Mouse (Mus musculus) 416B (cell line): ENCODE measurements at regions not wholly inside any gene's neighbourhood (a gene's known extent, or its start where the extent isn't known, plus 50 kb on each side); places are given as distances from the start of the nearest gene placed in this dataset.
A peak's percentile ranks its signal among the peaks of the same experiment; 100 is the strongest.

ENCODE experiments used
- DNase-seq: peaks from one replicate; pipeline ENCODE4 v3.0.0; 2011; ENCODE audit warnings: low read depth

DNA sequence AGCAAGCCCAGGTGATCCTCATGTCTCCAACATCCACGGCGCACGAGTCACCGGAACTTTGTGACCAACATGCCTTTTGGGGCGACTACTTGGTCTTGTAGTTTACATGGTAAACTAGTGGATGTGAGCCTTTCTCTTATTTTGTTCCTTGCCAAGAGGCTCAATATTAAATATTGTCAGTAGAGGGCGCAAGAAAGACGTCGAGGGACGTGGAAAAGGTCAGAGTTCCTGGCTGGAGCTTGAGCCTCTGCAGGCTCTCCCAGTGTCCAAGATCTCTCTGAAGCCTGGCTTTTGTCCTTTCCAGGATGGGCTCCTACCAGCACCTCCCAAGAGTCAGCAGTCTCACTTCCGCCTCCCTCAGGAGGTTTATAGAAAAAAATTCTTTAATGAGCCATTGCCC, 458.8 kb downstream of the Tmem182 start:
- DNase-seq: peak; percentile 25

DNA sequence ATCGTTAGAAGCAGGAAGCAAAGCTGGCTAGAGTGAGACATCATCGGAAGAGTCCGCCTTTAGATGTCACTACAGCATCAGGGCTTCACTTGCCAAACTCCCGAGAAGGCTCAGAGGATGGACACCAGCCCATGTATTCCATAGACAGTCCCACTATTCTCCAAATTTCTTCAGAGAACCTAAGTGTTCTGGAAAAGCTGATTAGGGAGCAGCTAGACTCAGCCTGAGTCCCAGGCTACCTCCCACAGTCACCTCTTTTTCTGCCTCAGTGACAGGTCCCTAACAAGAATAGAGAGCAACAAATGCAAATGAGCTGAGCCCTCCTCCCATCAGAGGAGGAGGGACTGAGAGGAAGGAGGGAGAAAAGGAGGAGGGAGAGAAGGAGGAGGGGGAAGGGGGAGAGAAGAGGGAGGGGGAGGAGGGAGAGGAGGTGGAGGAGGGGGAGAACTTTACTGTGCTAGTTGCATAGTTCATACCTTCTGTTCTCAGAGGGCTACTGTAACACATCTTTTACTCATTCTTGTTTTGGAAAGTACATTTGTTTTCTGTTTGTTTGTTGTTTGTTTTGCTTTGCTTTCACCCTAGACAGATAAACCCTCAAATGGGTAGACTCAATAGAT, 465.8 kb downstream of the Tmem182 start:
- DNase-seq: no peak

DNA sequence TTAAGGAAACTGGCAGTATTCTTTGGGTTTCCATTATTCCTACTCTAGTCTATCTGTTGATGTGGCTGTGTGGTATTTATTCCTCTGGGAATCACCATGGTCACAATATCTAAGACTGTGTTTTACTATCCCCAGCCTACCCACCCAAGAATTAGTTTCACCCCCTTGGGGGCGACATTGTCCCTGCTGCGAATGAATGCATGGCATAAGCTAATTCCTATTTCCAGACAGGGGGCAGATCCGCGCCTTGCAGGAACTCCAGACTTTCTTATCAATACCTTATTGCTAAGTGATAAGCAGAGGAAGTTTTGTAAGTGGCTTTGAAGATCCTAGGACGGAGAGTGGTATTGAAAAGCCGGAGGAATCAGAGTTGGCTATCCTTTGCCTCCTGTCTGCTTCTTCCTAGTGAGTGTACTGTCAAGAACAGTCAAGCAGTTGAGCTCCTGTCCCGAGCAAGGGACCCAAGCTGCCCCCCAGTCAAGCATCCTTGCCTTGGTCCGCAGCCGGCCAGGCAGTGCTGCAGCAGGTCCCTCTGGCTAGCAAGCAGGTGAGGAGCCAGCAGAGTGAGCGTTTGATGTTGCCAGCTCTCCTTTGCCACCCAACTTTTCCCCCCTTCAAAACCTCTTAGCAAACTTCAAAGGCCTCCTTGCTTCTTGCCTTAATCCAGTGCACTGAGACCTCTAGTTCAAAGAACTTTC, 469.3 kb downstream of the Tmem182 start:
- DNase-seq: no peak

DNA sequence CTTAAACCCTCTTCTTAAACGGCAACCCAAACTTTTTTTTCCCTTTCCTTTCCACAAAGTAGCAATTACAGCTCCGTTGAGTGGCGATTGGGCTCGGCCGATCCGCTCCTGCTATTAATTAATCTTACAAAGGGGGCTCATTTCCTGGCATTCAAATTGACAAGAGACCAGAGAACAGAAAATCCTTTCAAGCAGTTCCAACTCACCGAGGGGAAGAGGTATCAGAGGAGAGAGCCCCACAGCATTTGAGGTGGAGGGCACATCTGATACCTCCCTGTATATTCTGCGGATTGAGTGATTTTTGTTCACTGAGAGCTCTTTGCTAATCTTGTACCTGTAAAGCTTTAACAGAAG, 469.8 kb downstream of the Tmem182 start:
- DNase-seq: no peak

DNA sequence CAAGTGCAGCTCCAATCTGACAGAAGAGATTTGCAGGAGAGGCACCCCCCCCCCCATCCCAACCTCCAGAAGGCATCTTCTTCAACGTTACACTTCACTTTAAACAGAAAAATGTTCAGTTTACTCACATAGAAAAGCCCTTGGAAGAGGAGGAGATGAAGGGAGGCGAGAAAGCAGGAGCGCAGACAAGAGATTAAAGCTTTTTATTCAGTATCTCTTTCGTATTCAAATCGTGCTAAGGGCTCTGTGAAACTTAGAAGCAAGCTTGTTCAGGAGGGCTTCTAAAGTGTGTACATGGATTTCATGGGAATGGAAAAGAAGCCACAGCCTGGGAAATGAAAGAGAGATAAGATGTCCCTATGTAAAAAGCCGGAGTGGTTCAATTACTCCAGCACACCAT, 470.2 kb downstream of the Tmem182 start:
- DNase-seq: no peak

DNA sequence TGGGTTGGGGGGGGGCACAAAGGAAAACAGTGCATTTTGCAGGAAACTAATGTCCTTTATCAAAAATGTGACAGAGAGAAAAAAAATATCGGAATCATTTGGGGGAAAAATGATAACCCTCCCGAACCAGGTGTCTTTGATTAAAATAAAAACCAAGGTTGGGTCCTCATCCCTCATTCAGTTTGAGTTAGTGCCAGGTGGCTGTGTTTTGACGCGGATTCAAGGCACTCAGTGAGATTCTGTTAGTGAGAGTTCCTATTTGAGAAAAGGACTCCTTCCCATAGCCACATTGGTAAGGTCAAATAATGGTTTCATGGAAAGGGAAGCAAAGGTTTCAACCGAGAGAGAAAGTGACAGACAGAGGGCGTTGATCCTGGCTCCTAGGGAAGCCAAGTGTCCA, 470.9 kb downstream of the Tmem182 start:
- DNase-seq: no peak

DNA sequence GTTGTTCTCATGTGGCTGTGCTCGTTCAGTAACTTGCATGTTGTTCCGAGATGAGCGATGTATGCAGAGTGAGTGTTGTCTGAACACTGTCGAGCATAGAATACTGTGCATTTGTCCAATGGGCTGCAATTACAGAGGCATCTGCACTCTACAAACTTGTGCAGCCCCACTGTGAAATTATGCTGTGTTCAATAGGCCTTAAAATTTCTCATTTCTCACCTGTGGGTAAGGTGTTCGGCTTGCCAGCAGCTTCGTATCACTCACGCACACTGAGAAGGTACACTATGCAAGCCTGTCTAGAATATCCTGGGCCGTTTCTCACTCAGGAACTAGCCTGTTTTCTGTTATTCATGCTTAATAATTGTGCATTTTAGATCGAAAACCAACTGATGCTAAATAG, 479.8 kb downstream of the Tmem182 start:
- no peak for DNase-seq

DNA sequence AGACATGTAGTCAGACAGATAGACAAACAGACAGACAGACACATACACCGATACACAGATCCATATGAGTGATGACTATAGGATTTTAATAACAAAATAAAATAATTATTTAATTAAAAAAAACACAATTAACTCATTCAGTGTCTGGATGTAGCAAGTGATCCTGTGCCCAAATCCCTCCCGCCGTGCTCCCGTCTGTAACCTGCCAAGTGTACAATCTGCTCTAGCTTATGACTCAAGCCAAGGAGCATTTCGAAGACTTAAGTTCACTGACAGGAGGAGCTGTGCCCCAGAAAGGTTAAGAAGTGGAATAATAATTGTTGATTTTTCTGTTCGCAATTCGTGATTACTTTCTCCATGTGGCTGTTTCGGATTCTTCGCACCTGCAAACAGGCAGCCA, 480.8 kb downstream of the Tmem182 start:
- no peak for DNase-seq

DNA sequence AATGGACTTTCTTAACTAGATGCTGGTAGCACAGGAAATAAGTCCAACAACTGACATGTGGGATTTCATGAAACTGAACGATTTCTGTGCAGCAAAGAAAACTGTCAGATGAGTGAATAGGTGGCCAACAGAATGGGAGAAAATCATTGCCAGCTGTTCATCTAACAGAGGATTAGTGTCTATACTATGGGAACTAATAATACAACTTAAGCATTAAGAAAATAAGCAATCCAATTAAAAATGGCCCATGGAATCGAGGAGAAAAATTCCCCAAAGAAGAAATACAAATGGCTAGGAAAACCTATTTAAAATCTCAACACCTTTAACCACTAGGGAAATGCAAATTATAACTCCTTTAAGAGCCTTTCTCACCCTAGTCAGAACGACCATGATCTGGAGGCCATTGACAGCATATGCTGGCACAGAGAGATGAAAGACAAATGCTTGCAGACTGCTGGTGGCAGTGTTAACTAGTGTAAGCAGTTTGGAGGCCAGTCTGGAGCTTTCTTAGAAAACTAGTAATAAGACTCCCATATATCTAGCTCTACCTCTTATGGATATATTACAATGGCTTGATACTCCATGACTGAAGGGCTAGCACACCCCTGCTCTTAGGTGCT, 521.6 kb downstream of the Tmem182 start:
- DNase-seq: no peak

DNA sequence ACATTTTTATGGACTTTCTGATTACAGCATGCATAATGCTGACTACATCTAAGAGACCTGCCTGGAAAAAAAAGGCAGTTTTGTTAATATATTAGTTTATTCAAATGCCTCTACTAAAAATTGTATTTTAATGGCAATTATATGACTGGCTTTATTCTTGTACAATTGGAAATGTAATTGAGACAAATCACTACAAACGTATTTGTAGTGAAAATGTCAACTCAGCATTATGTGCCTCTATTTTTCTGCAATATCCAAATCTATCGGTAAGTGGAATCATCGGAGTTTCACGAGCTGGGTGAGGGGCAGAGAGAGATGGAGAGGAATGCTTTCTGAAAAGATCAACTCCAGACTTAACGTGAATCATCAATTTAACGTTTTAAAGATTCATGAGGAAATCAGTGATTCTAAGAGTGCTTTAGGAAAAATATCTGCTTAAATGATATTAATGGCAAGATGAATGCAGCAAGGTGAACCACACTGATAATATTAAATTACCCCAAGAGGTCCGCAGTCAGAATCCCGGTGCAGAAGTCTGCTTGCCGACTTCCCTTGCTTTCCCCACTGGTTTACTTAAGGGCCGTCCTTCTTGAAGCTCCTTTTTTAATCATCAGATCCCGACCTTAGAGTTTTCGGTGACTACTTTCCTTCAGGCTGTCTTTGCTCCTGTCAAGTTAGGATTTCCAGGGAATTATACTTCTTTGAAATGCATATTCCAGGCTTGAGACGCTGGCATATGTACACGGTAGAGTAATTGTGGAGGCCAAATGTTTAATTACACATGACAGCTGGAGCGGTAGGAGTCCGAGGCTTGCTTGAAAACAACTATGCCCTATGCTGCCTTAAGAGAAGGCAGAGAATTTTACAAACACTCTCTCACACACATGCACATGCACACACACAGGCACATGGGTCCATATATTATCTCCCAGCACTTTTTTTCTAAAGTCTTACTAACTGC, 544.7 kb downstream of the Tmem182 start:
- DNase-seq: no peak

DNA sequence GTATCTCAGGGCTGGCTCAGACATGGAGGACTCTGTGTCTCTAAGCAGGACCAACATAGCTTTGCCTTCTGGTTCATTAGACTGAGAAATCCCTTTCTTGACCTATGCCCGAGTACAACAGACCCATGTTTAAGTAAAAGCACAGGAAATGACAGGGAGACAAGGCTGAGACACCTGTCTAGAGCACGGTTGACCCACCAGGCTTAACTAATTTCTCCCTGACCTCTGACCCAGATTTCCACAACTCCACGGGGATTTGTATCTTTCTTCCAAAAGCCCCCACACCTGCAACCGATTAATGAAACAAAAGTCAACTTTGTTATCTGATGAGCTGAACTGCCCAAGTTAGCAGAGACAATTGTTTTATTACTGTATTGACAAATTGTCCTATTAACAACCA, 553.7 kb downstream of the Tmem182 start:
- no peak for DNase-seq

DNA sequence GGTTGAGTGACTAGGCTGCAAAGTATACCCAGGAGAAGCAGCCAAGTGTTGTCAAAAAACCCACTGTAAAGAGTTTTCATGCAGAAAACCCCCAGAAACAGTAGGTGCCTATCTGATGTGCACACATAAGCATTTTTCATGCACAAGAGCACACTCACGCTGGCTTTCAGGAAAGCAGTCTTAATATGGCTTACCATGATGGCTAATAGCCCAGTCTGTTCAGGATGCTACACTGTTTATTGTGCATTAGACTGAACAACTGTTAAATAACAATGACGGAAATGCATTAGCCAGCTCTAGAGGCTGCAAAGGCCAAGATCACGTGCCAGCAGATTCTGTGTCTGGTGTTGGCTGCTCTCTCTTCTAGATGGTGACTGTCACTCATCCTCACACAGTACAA, 556.1 kb downstream of the Tmem182 start:
- DNase-seq: no peak

DNA sequence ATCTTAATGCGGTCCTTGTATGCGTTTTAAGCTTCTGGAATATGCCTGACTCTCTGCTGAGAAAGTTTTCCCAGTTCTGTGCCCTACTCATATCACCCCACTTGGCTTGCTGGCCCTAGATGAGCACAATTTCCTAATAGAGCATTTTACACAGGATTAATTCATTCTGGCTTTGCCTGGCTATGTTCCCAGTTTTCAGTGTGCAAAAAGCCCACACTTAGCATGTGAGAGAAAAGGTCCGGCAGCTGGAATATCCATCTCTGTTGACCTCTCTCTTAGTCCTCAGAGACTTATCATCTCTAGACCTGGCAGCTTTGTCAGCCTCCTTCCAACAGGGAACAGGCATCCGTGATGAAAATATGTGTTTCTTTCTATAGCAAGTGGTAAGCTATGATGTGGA, 574.6 kb downstream of the Tmem182 start:
- no peak for DNase-seq

DNA sequence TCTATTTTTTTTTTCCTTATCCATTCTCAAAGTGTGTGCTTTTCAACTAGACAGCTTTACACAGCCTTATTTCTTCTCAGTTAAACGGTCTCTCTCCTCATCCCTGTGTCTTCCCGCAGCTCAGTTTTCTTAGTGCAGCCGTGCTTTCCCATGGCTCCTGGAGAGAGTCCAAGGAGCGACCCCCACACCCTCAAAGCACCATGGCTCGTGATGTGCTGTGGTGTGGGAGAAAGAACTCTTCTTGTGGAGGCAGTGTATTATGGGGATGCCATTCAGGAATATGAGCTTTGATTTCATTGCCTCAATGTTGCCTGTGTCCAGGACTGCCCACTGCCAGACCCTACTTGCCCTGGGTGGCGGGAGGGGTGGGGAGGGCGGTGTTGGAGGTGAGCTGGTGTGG, 576.1 kb downstream of the Tmem182 start:
- no peak for DNase-seq

DNA sequence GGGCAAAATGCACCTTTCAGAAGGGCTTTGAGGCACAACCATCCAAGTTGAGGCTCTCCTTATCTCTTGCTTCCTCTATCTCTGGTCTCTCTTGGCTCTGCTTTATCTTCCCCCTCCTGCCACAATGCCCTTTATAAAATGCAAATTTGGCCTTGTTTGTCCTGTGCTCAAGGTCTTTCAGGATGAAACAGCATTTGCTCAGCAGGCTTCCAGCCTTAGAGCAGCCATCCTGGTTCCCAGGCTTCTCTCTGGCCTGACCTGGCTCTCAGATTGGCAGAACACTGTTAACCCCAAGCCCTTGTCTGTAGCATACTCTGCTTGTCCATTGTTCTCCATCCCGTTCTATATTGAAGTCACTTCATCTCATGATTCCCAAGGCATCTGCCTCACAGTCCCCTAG, 579.3 kb downstream of the Tmem182 start:
- no peak for DNase-seq

DNA sequence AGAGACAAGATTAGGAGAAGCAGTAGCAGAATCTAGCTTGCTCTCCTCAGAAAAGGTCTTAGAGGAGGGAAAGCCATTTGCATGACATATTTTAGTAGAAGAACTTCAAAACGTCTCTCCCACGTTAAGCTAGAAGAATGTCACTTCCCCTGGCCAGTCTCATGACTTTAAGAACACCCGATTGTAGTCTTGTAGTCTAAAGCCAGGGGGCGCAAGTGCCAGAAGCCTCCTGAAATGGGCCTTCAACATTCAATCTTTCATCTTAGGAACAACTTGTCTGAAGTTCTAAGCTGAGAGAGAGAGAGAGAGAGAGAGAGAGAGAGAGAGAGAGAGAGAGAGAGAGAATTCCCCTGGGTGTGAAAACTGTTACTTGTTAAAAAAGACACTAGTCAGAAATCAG, 581.0 kb downstream of the Tmem182 start:
- no peak for DNase-seq

DNA sequence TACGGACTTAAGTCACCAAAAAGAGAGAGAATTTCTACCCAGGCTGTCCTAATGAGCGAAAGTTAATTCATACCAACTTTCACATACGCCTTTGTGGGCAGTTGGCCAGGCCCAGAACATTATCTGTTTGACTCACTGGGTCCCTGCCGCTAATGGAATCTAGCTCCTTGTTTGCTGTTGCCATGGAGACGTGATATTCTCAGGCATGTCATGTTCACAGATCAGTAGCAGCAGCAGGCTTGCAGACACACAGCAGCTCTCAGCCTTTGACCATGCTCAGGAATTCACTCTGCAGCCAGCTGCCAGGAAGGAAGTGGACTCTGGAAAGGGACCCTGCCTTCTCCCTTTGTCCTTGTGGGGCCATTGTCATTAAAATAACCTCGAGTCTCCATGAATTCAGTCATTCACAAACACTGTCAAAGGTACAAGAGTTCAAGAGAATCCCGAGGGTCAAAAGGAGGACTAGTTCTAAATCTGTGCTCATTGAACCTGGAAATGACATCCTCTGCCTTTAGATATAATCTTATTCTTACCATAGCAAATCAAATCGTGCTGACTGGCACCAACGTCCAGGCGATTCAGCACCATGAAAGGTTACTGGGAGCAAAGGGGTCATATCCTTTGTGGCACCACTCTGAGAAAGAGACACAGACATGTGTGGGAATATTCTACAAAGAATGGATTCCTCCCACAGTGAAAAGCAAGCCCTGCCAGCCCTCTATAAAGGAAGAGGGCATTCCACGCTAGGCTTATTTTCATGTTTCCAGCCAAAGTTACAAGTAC, 584.9 kb downstream of the Tmem182 start:
- DNase-seq: no peak

DNA sequence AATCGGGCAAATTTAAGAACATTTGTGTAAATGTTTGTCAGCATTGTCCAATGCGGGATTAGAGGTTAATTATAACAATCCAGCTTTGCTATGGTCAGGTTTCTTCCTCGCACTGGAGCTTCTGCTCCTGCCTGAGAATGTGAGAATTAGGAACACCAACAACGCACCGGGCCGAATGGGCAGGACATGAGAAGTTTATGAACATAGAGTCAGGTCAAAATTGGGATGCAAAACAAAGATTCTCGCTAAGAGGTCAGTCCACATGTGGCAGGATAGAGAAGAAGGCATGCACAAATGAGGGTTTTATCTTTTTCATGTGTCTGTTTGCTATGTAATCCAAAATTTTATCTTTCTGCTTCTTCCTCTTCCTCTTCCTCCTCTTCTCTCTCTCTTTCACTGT, 585.7 kb downstream of the Tmem182 start:
- DNase-seq: no peak

DNA sequence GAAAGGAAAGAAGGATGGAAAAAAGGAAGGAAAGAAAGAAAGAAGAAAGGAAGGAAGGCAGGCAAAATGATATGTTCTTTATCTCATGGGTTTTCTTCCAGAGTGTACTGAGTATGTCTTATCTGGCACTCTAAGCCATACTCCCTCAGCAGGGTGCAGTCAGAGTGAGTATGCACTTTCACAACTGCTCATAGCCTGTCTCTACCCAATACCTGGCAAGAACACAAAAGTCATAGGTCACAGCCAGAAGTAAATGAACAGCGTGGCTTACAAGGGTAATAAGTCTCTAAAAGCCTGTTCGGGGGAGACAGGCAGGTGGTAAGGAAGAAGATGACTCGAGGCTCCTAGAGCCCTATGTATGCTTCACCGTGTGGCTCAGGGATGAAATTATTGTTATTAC, 587.9 kb downstream of the Tmem182 start:
- no peak for DNase-seq

DNA sequence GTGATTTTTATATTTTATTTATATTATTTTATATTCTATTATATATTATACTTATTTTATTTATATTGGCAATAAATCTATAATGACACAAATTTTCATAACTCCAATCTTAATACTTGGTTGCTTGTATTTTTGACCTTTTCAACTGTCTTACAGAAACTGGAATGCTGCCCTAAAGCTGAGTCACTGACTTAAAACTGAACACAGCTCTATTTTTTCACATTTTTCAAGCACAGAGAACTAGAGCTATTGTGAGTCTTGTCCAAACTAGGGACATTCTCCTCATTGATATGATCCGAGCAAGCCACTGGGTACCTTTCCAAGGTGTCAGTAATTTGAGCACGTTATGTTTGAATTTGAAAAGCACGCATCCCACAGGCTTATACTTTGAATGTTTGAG, 589.7 kb downstream of the Tmem182 start:
- no peak for DNase-seq

DNA sequence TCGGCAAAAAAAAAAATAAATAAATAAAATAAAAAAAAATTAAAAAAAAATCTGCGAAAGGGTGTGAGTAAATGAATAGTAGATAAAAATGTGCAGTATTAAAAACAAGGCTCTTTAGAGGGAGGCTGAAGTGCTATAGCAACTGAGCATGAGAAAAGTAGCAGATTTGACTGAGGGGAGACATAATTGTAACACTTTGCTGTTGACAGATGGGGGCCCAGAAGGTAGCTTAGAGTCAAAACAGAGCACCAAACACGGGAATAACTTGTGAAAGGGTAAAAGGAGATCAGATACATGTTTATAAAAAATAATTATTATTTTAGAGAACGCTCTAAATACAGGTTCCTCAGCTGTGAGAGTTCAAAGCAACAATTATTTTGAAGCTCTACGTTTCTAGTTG, 605.1 kb downstream of the Tmem182 start:
- no peak for DNase-seq

DNA sequence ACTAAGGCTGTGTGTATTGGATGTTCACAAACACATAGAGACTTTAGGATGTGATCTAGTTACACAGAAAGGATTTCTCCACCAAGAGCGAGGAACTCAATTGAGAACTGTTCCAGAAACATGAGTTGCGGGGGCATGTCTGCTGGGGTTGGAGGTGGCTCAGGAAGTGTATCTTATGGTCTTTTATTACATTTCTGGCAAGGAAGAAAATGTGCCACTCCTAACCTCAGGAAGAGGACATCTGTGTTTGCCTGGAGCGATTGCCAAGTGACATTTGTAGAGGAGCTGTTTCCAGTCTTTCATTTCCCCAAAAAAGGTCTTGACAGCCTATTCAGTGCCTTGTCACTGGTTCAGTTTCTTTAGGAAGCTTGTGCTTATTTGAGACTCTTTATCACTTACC, 606.2 kb downstream of the Tmem182 start:
- no peak for DNase-seq
